Mouse (Mus musculus): ENCODE measurements around the gene Ccdc137.

DNA sequence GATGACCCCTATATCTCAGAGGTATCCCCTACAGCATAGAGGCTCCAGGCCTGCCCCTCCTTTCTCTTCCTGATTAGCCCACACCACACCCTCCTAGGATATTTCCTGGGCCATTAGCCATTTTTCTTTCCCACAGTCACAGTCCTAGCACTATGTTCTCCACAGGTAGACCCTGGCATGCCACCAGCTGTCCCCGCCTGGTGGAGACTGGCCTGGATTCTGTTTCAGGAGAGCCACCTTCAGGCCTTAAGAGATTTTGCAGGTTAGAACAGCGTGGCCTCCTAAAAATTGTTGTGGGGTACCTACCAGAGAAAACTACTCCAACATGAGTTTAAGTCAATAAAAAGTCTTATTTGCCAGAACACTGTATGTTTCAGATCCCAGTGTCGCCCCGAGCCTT, 49.0 kb downstream of the Ccdc137 start:
- no peak; the same call in 1 of the 2 replicates for TF ChIP-seq CTCF (IDR thresholded peaks at IDR 0.05; ENCODE audit: low read depth, low read length)
- TF ChIP-seq GATA1 (IDR thresholded peaks at IDR 0.05; ENCODE audit: borderline replicate concordance, low read length), result no peak
- no peak for TF ChIP-seq TAL1 (conservative IDR thresholded peaks at IDR 0.05; ENCODE audit: low read depth, low read length)
- no peak for TF ChIP-seq POLR2AphosphoS5 (IDR thresholded peaks at IDR 0.05; ENCODE audit: insufficient replicate concordance, low read depth, low read length)
